Mouse (Mus musculus): ENCODE results near the gene Mzt1. TPM values are rescaled to one million over a fixed set of nuclear protein-coding genes. Genes with fewer than 3 reads are reported as not detected.

Gene Mzt1
- 72.8 and 77.9 TPM in 2 replicates for polyA plus RNA-seq (2012; rRNA removed)

GRCm38 (mm10) chr14:99046031-99046781, at the start of gene Mzt1, which contains the start of gene Bora:
Mzt1 (minus strand) TSS chr14:99046134.
Bora (plus strand) TSS chr14:99046222.
- peak; percentile 96 for DNase-seq (ENCODE audit: low read depth)
- TF ChIP-seq CTCF (IDR thresholded peaks at IDR 0.05; ENCODE audit: borderline replicate concordance, extremely low read depth, insufficient read depth, insufficient read length) (no peak), POLR2A (IDR thresholded peaks at IDR 0.05; ENCODE audit: borderline replicate concordance, extremely low read depth, insufficient read depth, insufficient read length, poor library complexity, severe bottlenecking) (peak; percentile 81)

- DNase-seq (ENCODE audit: low read depth) = no peak
- no peak for TF ChIP-seq POLR2A (IDR thresholded peaks at IDR 0.05; ENCODE audit: borderline replicate concordance, extremely low read depth, insufficient read depth, insufficient read length, poor library complexity, severe bottlenecking)
Observed at GRCm38 (mm10) chr14:99088947-99089346, 43.0 kb upstream of the Mzt1 start.

- TF ChIP-seq CTCF (IDR thresholded peaks at IDR 0.05; ENCODE audit: borderline replicate concordance, extremely low read depth, insufficient read depth, insufficient read length) (no peak), POLR2A (IDR thresholded peaks at IDR 0.05; ENCODE audit: borderline replicate concordance, extremely low read depth, insufficient read depth, insufficient read length, poor library complexity, severe bottlenecking) (no peak)
- no peak for DNase-seq (ENCODE audit: low read depth)
Observed at GRCm38 (mm10) chr14:99071146-99071545, 25.2 kb upstream of the Mzt1 start.

- TF ChIP-seq CTCF (IDR thresholded peaks at IDR 0.05; ENCODE audit: borderline replicate concordance, extremely low read depth, insufficient read depth, insufficient read length) = no peak
- no peak for TF ChIP-seq POLR2A (IDR thresholded peaks at IDR 0.05; ENCODE audit: borderline replicate concordance, extremely low read depth, insufficient read depth, insufficient read length, poor library complexity, severe bottlenecking)
- DNase-seq (ENCODE audit: low read depth) = no peak
Observed at GRCm38 (mm10) chr14:99063091-99063490, 17.2 kb upstream of the Mzt1 start.

- peak; percentile 68 for DNase-seq (ENCODE audit: low read depth)
- TF ChIP-seq CTCF (IDR thresholded peaks at IDR 0.05; ENCODE audit: borderline replicate concordance, extremely low read depth, insufficient read depth, insufficient read length) (no peak), POLR2A (IDR thresholded peaks at IDR 0.05; ENCODE audit: borderline replicate concordance, extremely low read depth, insufficient read depth, insufficient read length, poor library complexity, severe bottlenecking) (no peak)
Observed at GRCm38 (mm10) chr14:99060616-99061015, 14.7 kb upstream of the Mzt1 start.

- peak; percentile 53 for DNase-seq (ENCODE audit: low read depth)
- TF ChIP-seq POLR2A (IDR thresholded peaks at IDR 0.05; ENCODE audit: borderline replicate concordance, extremely low read depth, insufficient read depth, insufficient read length, poor library complexity, severe bottlenecking) (no peak), CTCF (IDR thresholded peaks at IDR 0.05; ENCODE audit: borderline replicate concordance, extremely low read depth, insufficient read depth, insufficient read length) (no peak)
Observed at GRCm38 (mm10) chr14:99058959-99059586, 13.1 kb upstream of the Mzt1 start.

- no peak for DNase-seq (ENCODE audit: low read depth)
- TF ChIP-seq CTCF (IDR thresholded peaks at IDR 0.05; ENCODE audit: borderline replicate concordance, extremely low read depth, insufficient read depth, insufficient read length) = no peak
- no peak for TF ChIP-seq POLR2A (IDR thresholded peaks at IDR 0.05; ENCODE audit: borderline replicate concordance, extremely low read depth, insufficient read depth, insufficient read length, poor library complexity, severe bottlenecking)
Observed at GRCm38 (mm10) chr14:99046782-99047181, 848 bp upstream of the Mzt1 start.

- peak; percentile 49 for DNase-seq (ENCODE audit: low read depth)
- TF ChIP-seq POLR2A (IDR thresholded peaks at IDR 0.05; ENCODE audit: borderline replicate concordance, extremely low read depth, insufficient read depth, insufficient read length, poor library complexity, severe bottlenecking) (no peak), CTCF (IDR thresholded peaks at IDR 0.05; ENCODE audit: borderline replicate concordance, extremely low read depth, insufficient read depth, insufficient read length) (no peak)
Observed at GRCm38 (mm10) chr14:99045378-99046030, 430 bp downstream of the Mzt1 start.

- no peak for DNase-seq (ENCODE audit: low read depth)
- no peak for TF ChIP-seq POLR2A (IDR thresholded peaks at IDR 0.05; ENCODE audit: borderline replicate concordance, extremely low read depth, insufficient read depth, insufficient read length, poor library complexity, severe bottlenecking)
- no peak for TF ChIP-seq CTCF (IDR thresholded peaks at IDR 0.05; ENCODE audit: borderline replicate concordance, extremely low read depth, insufficient read depth, insufficient read length)
Observed at GRCm38 (mm10) chr14:99044718-99045117, 1.2 kb downstream of the Mzt1 start.

GRCm38 (mm10) chr14:99044096-99044495, 1.8 kb downstream of the Mzt1 start:
- no peak for TF ChIP-seq CTCF (IDR thresholded peaks at IDR 0.05; ENCODE audit: borderline replicate concordance, extremely low read depth, insufficient read depth, insufficient read length)
- TF ChIP-seq POLR2A (IDR thresholded peaks at IDR 0.05; ENCODE audit: borderline replicate concordance, extremely low read depth, insufficient read depth, insufficient read length, poor library complexity, severe bottlenecking) = no peak
- peak; percentile 33 for DNase-seq (ENCODE audit: low read depth)

- TF ChIP-seq POLR2A (IDR thresholded peaks at IDR 0.05; ENCODE audit: borderline replicate concordance, extremely low read depth, insufficient read depth, insufficient read length, poor library complexity, severe bottlenecking) (no peak), CTCF (IDR thresholded peaks at IDR 0.05; ENCODE audit: borderline replicate concordance, extremely low read depth, insufficient read depth, insufficient read length) (no peak)
- no peak for DNase-seq (ENCODE audit: low read depth)
Observed at GRCm38 (mm10) chr14:99043499-99043898, 2.4 kb downstream of the Mzt1 start.

All from brain, embryonic 14.5 days (tissue).